In genomic region chr12:112518105-112518504, GRCm38 (mm10) we compare ENCODE assay signal across 13 mouse cellular contexts. TPM values are rescaled to one million over a fixed set of nuclear protein-coding genes. Genes with fewer than 3 reads are reported as not detected.
DNase-seq lines count a peak whose midpoint lies in the region; ATAC-seq and TF ChIP-seq lines count a peak whose summit lies in the region.
"Had no signal": no experiment of that assay in that cellular context is flagged by ENCODE, and none has a peak within 500 bp of the region (broad histone marks: within the 10 kb centered on the region; RNA-seq: fewer than 3 reads in every experiment).

No protein-coding gene starts in this region.

- intact Hi-C loops in gastrocnemius, postnatal 14 days (cut with DNase I; ENCODE audit: low total_unique reads), result no loop called here

- peak overlapping the region; percentile 67 for H3K27ac ChIP-seq in hindbrain, embryonic 10.5 days
- H3K27ac ChIP-seq in hindbrain, embryonic 14.5 days, result no peak overlapping the region
- peak overlapping the region; percentile 80 for H3K27ac ChIP-seq in heart, embryonic 11.5 days (ENCODE audit: low read depth, low read length)
- H3K27ac ChIP-seq: lung, embryonic 15.5 days had no signal

- TF ChIP-seq CTCF in brain, embryonic 14.5 days (IDR thresholded peaks at IDR 0.05; ENCODE audit: borderline replicate concordance, extremely low read depth, insufficient read depth, insufficient read length), result no peak

- H3K4me1 ChIP-seq in hindbrain, embryonic 10.5 days (replicated peaks), result peaks cover 34% of the 10 kb centered on the region
- H3K4me1 ChIP-seq in hindbrain, embryonic 14.5 days (replicated peaks; ENCODE audit: control insufficient read depth, insufficient read depth, low read length), result peaks cover 14% of the 10 kb centered on the region
- peaks cover 22% of the 10 kb centered on the region for H3K4me1 ChIP-seq in heart, embryonic 11.5 days (ENCODE audit: control insufficient read depth, insufficient read depth, low read length)

- no peak overlapping the region for H3K4me2 ChIP-seq in hindbrain, embryonic 14.5 days (replicated peaks)
- H3K4me2 ChIP-seq in heart, embryonic 11.5 days, result peak overlapping the region; percentile 38
- H3K4me2 ChIP-seq: lung, embryonic 15.5 days had no signal

- peaks cover 16% of the 10 kb centered on the region for H3K27me3 ChIP-seq in hindbrain, embryonic 10.5 days (ENCODE audit: insufficient read depth, poor library complexity, severe bottlenecking)
- H3K27me3 ChIP-seq in hindbrain, embryonic 14.5 days (ENCODE audit: control insufficient read depth, insufficient read depth, low read length), result peaks cover 3% of the 10 kb centered on the region; the same call in 1 of the 2 replicates
- H3K27me3 ChIP-seq in heart, embryonic 11.5 days (ENCODE audit: control insufficient read depth, insufficient read depth, low read length), result peaks cover 4% of the 10 kb centered on the region; the same call in 1 of the 2 replicates
- H3K27me3 ChIP-seq: lung, embryonic 15.5 days had no signal

- DNase-seq in hindbrain, embryonic 10.5 days (ENCODE audit: low spot score), result no peak
- no peak for DNase-seq in hindbrain, embryonic 14.5 days (ENCODE audit: low spot score)
- peak; percentile 49 for DNase-seq in brain, embryonic 14.5 days (ENCODE audit: low read depth)
- DNase-seq in mesoderm, embryonic 11.5 days (ENCODE audit: low read depth, low spot score), result peak; percentile 26
- no peak for DNase-seq in adrenal gland, adult 2 months
- DNase-seq in gastrocnemius, postnatal 14 days, result no peak
- no peak for DNase-seq in adrenal gland, adult 18-20 months (ENCODE audit: low spot score in 2 of 2)
- DNase-seq: gastrocnemius, postnatal 10 days; right cerebral cortex, postnatal 14 days; thymus, postnatal 25 days had no signal

- 47% methylated on average over 4 of the region's 4 CpGs for WGBS in hindbrain, embryonic 10.5 days
- 16% methylated on average over 4 of the region's 4 CpGs for WGBS in hindbrain, embryonic 14.5 days
- 6% methylated on average over 4 of the region's 4 CpGs for WGBS in heart, embryonic 11.5 days (ENCODE audit: insufficient replicate concordance)

- no peaks in the 10 kb centered on the region for H3K36me3 ChIP-seq in hindbrain, embryonic 10.5 days
- no peaks in the 10 kb centered on the region for H3K36me3 ChIP-seq in hindbrain, embryonic 14.5 days (replicated peaks; ENCODE audit: control insufficient read depth, insufficient read depth)
- no peaks in the 10 kb centered on the region for H3K36me3 ChIP-seq in heart, embryonic 11.5 days (ENCODE audit: control insufficient read depth, insufficient read depth, low read length)
- H3K36me3 ChIP-seq: lung, embryonic 15.5 days had no signal

- H3K4me3 ChIP-seq in hindbrain, embryonic 10.5 days, result no peak overlapping the region
- H3K4me3 ChIP-seq in hindbrain, embryonic 14.5 days (replicated peaks; ENCODE audit: low read length), result no peak overlapping the region
- no peak overlapping the region for H3K4me3 ChIP-seq in heart, embryonic 11.5 days (ENCODE audit: low read depth, low read length)
- H3K4me3 ChIP-seq: lung, embryonic 15.5 days had no signal

- TF ChIP-seq POLR2A in brain, embryonic 14.5 days (IDR thresholded peaks at IDR 0.05; ENCODE audit: borderline replicate concordance, extremely low read depth, insufficient read depth, insufficient read length, poor library complexity, severe bottlenecking), result no peak

- no peaks in the 10 kb centered on the region for H3K9me3 ChIP-seq in hindbrain, embryonic 10.5 days
- H3K9me3 ChIP-seq in hindbrain, embryonic 14.5 days (ENCODE audit: control insufficient read depth, low read length), result no peaks in the 10 kb centered on the region
- H3K9me3 ChIP-seq in heart, embryonic 11.5 days (replicated peaks; ENCODE audit: control insufficient read depth, low read length), result no peaks in the 10 kb centered on the region
- H3K9me3 ChIP-seq: lung, embryonic 15.5 days had no signal

- ATAC-seq in hindbrain, embryonic 14.5 days (ENCODE audit: low FRiP score), result no peak
- peak; percentile 67; the same call in 1 of the 2 replicates for ATAC-seq in heart, embryonic 11.5 days (replicated peaks; ENCODE audit: insufficient number of reproducible peaks, low FRiP score, low TSS enrichment)
- ATAC-seq: activated CD4-positive, CD25-positive, alpha-beta regulatory T cell, adult 4 months had no signal

- H3K9ac ChIP-seq in hindbrain, embryonic 14.5 days, result no peak overlapping the region
- no peak overlapping the region for H3K9ac ChIP-seq in heart, embryonic 11.5 days (ENCODE audit: low read depth, low read length)
- H3K9ac ChIP-seq: lung, embryonic 15.5 days had no signal

RNA-seq across cellular contexts. Expression of gene Tmem179, which starts 1.6 kb away (rescaled TPM):
- 2.9 and 7.2 TPM in 2 replicates for polyA plus RNA-seq in hindbrain, embryonic 10.5 days (2016; fragmentation: Nextera tagmentation; extraction: Ambion mirVana)
- 64.6 and 72.2 TPM in 2 replicates for polyA plus RNA-seq in hindbrain, embryonic 14.5 days (2014; fragmentation: Nextera tagmentation; extraction: Ambion mirVana)
- 56.0 and 57.2 TPM in 2 replicates for polyA plus RNA-seq in brain, embryonic 14.5 days (2012; rRNA removed)
- 0.69 and 0.73 TPM in 2 replicates for polyA plus RNA-seq in heart, embryonic 11.5 days (2014; fragmentation: Nextera tagmentation; extraction: Ambion mirVana)
- total RNA-seq in adrenal gland, adult 2 months (2021), result 10 to 100 TPM in 1 of 2 experiments, 1 to 10 TPM in 1; 2.7 to 10.5 TPM
- 6.1 and 8.8 TPM in 2 replicates for polyA plus RNA-seq in adrenal gland, adult 2 months (2012; rRNA removed)
- not detected for total RNA-seq in gastrocnemius, postnatal 14 days (2021)
- total RNA-seq in adrenal gland, adult 18-20 months (2021), result 1 to 10 TPM; 6.5 to 8.5 TPM
- polyA plus RNA-seq: activated CD4-positive, CD25-positive, alpha-beta regulatory T cell, adult 4 months had no signal

RNA-seq across cellular contexts. Expression of gene A530016L24Rik, which starts 28.9 kb away (rescaled TPM):
- polyA plus RNA-seq in hindbrain, embryonic 10.5 days (2016; fragmentation: Nextera tagmentation; extraction: Ambion mirVana), result not detected in 2 replicates
- polyA plus RNA-seq in hindbrain, embryonic 14.5 days (2014; fragmentation: Nextera tagmentation; extraction: Ambion mirVana), result 0.18 and 0.19 TPM in 2 replicates
- 0.04 and 0.11 TPM in 2 replicates for polyA plus RNA-seq in brain, embryonic 14.5 days (2012; rRNA removed)
- 8.7 and 8.9 TPM in 2 replicates for polyA plus RNA-seq in heart, embryonic 11.5 days (2014; fragmentation: Nextera tagmentation; extraction: Ambion mirVana)
- total RNA-seq in adrenal gland, adult 2 months (2021), result 10 to 100 TPM; 40.0 to 45.4 TPM
- 61.5 and 92.3 TPM in 2 replicates for polyA plus RNA-seq in adrenal gland, adult 2 months (2012; rRNA removed)
- total RNA-seq in gastrocnemius, postnatal 14 days (2021), result under 1 TPM; 0.82 to 0.96 TPM
- 100 to 1,000 TPM in 1 of 2 experiments, 10 to 100 TPM in 1; 25.0 to 131 TPM for total RNA-seq in adrenal gland, adult 18-20 months (2021)
- polyA plus RNA-seq: activated CD4-positive, CD25-positive, alpha-beta regulatory T cell, adult 4 months had no signal

Comparison
In these comparisons a context has a peak if more than half of its experiments do, and no peak if none do; other contexts are left out.
1. DNase-seq: peak in brain, embryonic 14.5 days (single experiment) and mesoderm, embryonic 11.5 days (single experiment); none in hindbrain, embryonic 10.5 days (single experiment), hindbrain, embryonic 14.5 days (single experiment), adrenal gland, adult 2 months (single experiment), gastrocnemius, postnatal 14 days (single experiment) and adrenal gland, adult 18-20 months (0 of 2).